Mouse (Mus musculus): ENCODE data around the gene Ryr2.

GRCm38 (mm10) chr13:11926215-11926614 is 180.5 kb downstream of the Ryr2 start:
- TF ChIP-seq POLR2A (IDR thresholded peaks at IDR 0.05; ENCODE audit: control insufficient read depth, low read depth, low read length) (no peak), CTCF (IDR thresholded peaks at IDR 0.05; ENCODE audit: control insufficient read depth, insufficient read depth, insufficient replicate concordance, low read depth, low read length) (no peak)
